Mouse (Mus musculus): Measurements from ENCODE around the gene Orm3. TPM values are rescaled to one million over a fixed set of nuclear protein-coding genes. Genes with fewer than 3 reads are reported as not detected.
A peak's percentile ranks its signal among the peaks of the same experiment; 100 is the strongest.

The Orm3 gene
- total RNA-seq, 2 experiments from 2014 or later = not detected

DNA sequence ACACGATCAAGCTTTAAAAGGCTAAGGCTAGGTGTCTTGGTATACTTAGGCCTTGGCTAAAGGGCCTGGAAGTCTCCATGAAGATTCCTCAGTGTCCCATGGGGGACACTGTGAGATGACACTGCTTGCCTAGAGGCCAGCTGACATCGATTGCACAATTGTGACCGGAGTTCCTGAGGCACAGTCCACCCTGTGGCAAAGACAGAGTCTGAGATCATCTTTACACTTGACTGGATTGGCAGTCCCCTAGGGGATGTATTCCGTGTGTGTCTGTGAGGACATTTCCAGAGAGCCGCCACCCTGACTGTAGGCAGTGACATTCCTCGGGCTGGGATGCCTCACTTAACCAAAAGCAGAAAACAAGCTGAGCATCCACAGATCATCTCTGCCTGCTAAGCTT lies 3.9 kb downstream of the Orm3 start:
- intact Hi-C loops (cut with DNase I) = no loop called here
- DNase-seq (ENCODE audit: low spot score in 2 of 2) = no peak

DNA sequence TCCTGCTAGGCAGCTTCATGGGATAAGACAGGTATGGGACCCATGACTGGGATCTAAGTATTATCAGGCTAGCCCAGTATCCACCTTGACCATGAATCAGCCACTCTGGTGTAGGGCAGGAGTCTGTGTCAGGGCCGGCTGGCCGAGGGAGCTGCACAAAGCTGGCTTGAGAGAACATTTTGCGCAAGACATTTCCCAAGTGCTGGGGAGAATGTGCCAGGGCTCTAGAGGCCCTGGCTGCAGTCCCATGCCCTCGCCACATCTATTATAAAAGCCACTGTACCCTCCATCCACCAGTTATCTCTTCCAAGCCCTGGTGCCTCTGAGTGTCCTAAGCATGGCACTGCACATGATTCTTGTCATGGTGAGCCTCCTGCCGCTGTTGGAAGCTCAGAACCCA lies 6.2 kb downstream of the Orm3 start, which contains the start of gene Orm2:
TSS of gene Orm2 (plus strand) at position 300 of the 400 bp plus-strand sequence.
- intact Hi-C loops (cut with DNase I) = no loop called here
- no peak for DNase-seq (ENCODE audit: low spot score in 2 of 2)

DNA sequence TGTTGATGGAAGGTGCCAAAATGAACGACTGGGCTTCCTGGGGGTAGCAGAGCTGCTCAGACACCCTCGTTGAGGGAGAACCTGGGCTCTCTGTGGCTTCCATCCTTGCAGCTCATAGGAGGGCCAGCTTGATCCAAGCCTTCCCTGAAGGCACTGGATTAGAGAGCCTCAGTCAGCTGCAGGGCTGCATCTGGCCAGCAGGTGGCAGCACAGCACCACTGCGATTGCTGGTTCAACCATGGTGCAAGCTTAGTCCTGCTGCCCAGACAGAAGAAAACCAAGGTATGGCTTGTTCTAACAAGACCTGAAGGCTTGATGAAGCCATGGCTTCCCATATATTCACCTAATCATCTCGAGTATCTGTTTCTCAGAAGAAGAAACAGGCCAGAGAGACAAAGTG lies 12.6 kb downstream of the Orm3 start:
- intact Hi-C loops (cut with DNase I) = loop anchor here (1.0 to 5.0 kb wide), 3 partner anchors 41 to 1124 kb away; no protein-coding TSS in a partner anchor
- peak; percentile 91 to 93 for DNase-seq (ENCODE audit: low spot score in 2 of 2)

DNA sequence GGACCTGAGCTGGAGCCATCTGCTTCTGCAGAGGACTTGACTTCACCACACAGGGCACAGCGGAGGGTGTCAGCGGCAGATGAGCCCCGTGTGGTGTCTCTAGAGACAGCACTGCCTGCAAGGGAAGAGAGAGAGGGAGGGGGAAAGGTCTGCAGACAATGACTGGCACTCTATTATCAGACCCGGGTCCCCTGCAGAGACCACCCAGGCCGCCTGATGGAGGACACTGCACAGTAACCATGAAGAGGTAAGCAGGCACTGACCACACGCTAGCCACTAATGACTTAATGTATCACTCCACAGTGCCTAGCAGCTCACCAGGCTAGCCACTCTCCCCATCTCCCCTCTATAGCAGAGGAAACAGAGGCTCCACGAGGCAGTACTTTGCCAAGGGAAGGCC lies 14.9 kb downstream of the Orm3 start:
- intact Hi-C loops (cut with DNase I) = no loop called here
- DNase-seq (ENCODE audit: low spot score in 2 of 2) = no peak

DNA sequence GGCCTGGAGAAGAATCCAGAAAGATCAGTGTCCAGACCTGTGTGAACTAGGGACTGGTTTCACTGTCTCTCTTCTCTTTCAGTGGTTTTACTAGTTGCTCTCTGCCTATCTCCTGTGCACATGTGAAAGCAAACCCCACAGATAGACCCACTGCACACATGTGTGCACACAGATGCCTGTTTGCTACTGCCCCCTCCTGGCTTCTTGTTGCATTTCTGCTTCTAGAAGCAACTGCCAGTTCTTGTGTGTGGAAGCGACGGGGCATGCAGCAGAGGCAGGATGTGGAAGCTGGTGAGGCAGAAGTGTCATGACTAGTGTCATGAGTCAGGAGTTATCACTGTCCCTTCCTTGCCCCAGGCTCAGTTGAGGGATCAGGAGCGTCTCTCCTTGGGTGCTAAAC lies 15.9 kb downstream of the Orm3 start:
- DNase-seq (ENCODE audit: low spot score in 2 of 2) = peak; percentile 38 to 50
- intact Hi-C loops (cut with DNase I) = no loop called here

DNA sequence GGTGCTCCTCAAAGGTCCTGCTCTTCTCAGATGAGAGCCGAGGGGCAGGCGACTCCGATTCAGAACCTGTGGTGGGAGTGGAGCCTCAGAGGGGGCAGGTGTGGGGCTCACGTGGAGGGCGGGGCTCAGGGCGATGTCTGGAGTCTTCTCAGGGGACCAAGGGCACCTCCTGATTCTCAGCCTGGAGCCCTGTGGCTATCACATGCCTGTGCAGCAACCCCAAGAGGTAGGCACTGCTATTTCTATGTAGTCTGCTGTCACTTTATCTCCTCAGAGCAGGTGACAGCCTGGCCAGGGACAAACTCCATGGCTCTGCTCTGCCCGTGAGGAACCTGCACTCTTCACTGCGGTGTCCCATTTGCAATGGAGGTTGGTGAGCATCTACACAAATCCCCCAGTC lies 17.4 kb downstream of the Orm3 start:
- intact Hi-C loops (cut with DNase I) = no loop called here
- no peak for DNase-seq (ENCODE audit: low spot score in 2 of 2)

DNA sequence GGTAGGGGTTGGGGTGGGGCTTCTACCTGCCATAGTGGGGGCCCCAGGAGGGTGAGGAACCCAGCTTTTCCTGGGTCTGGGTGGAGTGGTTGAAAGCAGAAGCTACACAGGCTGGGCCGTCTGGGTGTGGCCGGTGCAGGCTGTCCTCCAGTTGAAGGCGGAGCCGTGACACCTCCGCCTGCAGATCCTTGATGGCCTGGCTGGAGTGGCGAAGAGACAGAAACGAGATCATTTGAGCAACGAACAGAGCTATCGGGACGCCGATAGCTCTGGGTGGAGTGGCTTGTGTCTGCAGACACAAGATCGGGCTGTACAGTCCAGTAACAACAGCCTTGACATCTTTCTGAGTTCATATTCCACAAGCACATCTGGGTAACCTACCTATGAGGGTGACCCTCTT lies 18.4 kb downstream of the Orm3 start:
- intact Hi-C loops (cut with DNase I) = no loop called here
- DNase-seq (ENCODE audit: low spot score in 2 of 2) = no peak

DNA sequence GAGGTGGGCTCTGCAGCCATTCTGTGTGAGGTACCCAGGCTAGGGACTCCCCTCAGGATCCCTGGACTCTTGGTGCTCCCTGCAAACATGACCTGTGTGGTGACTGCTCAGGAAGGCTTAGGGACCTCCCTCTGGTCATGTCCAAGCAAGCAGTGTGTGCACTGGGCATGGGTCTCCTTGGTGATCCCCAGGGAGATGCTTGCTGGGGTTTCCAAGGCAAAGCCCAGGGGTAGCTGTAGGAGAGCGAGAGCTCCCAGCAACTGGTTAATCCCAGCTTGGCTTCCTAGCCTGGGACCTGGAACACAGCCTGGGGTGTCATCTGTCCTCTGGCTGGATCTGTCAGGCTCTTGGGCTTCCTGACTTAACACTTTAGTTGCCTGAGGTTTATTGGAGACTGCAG lies 19.4 kb downstream of the Orm3 start:
- intact Hi-C loops (cut with DNase I) = no loop called here
- no peak for DNase-seq (ENCODE audit: low spot score in 2 of 2)

DNA sequence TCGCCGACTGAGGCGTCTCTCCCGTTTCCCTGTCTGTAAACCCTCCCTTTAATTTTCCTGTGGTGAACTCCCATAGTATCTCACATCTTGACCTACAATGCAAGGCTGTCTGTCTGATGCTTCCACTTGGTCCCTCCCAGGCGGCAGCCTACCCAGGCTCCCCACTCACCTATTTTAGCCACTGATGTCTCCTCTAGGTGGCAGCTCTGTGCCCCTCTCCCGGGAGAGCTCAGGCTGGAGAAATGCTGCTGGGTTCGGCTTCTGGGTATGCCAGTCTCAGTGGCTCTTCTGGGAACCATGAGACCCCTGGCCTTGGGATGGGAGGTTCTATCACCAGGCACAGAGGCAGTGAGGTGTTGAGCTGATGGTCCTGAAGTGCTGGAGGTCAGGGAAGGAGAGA lies 21.5 kb downstream of the Orm3 start:
- DNase-seq (ENCODE audit: low spot score in 2 of 2) = no peak
- intact Hi-C loops (cut with DNase I) = no loop called here

DNA sequence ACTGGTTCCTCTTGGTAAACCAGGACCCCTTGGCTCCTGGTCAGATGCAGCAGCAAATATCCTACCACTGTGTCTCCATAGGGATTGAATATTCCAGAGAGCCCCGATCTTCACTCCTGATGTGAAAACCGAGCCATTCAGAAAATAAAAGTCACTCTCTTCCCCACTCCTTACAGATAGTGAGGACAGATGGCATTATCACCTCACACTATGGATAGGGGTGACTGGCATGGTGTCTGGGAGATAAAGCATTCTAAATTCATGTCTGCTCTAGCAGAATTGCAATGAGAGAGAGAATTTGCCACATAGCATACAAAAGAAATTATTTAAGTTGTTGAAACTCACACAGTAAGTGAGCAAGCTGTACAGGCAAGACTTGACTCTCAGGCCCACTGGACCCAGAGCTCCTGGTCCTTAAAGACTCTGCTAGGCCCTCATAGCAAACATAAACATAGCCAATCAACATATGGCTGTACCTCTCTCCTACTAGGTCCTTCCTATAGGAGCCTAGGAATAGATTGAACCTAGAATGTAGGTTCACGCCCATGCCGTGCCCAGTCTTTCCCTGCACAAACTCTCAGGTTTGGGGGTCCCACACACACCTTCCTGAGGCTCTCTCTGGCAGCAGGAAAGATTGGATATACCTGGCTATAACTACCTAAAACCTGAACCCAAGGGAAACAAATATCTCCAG lies 26.9 kb downstream of the Orm3 start:
- intact Hi-C loops (cut with DNase I) = no loop called here
- DNase-seq (ENCODE audit: low spot score in 2 of 2) = no peak

DNA sequence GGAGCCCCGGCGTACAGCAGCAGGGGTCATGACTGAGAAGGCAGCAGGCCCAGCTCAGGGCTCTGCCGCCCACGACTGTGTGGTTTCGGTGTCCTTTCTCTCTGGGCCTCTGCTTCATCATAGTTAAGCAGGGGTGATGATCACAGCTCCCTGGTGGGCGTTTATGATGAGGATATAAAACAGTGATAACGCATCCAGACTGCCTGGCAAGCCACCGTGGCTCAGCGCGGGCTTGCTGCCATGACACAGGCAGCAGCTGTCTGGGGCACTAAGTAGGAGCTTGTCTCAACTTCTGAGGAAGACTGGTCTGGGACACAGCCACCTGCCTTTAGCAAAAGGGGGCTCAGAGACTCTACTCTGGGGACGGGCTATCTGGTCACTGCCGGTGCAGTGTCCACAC lies 27.5 kb downstream of the Orm3 start:
- intact Hi-C loops (cut with DNase I) = no loop called here
- no peak for DNase-seq (ENCODE audit: low spot score in 2 of 2)

DNA sequence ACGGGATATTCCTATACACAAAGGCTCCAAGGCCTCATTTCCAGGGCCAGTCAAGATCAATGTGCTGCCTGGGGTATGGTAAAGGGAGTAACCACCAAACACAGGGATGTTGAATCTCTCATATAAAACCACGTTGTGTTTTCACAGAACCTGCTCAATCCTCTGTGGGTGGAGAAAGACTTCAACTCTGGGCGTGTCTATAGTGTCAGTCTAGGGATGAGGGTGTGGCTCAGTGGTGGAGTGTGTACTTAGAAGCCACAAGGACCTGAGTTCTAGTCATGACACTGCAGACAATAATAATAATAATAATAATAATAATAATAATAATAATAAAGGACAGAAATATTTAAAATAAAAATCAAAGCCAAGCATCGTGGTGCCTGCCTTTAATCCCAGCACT lies 28.3 kb downstream of the Orm3 start:
- DNase-seq (ENCODE audit: low spot score in 2 of 2) = no peak
- intact Hi-C loops (cut with DNase I) = no loop called here

DNA sequence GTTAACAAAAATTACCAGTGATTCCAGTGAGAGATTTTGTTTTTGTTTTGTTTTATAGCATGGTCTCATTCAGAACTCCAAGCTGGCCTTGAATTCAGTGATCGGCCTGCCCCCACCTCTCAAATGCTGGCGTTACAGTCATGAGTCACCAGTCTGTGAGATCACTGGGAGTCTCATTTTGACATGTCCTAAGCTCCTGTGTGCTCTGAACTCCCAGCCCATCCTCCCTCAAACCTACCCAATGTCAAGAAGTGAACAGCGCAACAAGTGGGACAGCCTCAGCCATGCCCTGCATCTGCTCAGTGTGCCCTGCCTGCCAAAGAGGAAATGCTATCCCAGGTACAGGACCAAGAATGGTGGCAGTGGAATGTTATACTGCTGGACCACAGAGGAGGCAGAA lies 29.3 kb downstream of the Orm3 start:
- intact Hi-C loops (cut with DNase I) = no loop called here
- DNase-seq (ENCODE audit: low spot score in 2 of 2) = no peak

DNA sequence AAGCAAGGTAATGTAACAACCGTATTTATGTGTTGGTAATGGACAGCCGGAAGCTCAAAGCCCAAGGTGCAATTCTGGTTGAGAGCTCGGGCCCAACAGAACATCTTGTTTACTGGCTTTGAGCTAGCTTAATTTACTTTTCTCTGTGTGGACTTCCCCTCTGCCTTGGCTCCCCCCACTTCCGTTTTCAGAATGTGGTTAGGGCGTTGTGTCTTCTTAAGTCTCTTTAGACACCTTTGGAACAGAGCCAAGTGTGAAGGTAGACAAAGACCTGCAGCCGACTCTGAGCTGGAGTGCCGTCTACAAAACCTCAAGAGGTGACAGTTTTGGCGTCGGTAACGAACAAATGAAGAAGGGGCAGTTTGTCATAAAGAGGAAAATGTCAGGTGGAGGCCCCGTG lies 29.8 kb downstream of the Orm3 start:
- intact Hi-C loops (cut with DNase I) = no loop called here

DNA sequence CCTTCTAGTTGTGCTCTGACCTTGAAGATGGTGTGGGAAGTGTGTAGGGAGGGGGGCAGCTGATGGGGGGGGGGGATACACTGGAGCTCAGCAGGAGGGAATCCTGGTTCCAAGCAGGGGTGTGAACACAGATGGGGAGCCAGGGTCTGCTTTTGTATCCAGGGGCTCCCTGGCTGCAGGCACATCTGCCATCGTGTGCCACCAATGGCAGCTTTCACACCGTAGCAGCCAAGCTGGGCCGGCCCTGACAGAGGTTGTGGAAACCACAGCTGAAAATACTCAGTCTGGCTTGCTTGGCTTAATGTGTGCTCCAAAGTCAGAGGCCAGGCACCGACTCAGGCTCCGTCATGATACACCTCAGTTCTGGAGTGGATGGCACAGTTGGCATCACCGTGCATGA lies 32.1 kb downstream of the Orm3 start:
- no peak for DNase-seq (ENCODE audit: low spot score in 2 of 2)
- intact Hi-C loops (cut with DNase I) = no loop called here

More for the DNA sequence above, 29.8 kb downstream of the Orm3 start:
- DNase-seq (ENCODE audit: low spot score in 2 of 2) = no peak

DNA sequence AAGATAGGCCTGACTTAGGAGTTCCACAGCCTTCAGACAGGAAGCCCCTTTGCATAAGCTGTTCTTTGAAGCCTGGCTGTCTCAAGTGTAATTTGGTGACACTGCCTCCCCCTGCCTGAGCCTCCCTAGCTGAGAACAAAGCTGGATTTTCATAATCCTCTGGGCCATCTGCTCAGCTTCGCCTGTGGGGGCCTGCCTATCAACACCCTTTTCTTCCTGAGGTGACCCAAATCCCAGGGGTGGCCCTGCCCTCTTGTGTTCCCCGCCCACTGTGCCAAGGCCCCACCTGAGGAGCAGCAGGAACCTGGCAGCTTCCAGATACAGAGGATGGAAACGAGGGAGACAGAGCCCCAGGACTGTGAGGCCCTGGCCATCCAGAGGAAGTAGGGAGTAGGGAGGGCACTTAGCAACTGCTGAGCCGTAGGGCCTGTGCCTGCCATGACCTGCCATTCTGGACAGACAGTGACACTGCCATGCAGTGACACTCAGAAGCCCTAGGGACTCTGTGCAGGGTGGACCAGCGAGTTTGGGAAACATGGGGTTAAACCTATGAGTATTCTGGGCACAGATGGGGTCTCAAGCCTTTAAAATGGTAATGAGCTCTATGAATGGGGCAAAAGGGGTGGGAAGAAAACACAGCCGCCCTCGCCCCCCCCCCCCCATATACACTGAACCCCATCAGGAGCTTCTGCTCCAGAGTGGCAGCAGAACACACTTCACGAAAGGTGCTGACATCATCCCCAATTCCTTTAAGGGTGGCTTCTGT lies 33.3 kb downstream of the Orm3 start:
- no peak for DNase-seq (ENCODE audit: low spot score in 2 of 2)
- intact Hi-C loops (cut with DNase I) = no loop called here

DNA sequence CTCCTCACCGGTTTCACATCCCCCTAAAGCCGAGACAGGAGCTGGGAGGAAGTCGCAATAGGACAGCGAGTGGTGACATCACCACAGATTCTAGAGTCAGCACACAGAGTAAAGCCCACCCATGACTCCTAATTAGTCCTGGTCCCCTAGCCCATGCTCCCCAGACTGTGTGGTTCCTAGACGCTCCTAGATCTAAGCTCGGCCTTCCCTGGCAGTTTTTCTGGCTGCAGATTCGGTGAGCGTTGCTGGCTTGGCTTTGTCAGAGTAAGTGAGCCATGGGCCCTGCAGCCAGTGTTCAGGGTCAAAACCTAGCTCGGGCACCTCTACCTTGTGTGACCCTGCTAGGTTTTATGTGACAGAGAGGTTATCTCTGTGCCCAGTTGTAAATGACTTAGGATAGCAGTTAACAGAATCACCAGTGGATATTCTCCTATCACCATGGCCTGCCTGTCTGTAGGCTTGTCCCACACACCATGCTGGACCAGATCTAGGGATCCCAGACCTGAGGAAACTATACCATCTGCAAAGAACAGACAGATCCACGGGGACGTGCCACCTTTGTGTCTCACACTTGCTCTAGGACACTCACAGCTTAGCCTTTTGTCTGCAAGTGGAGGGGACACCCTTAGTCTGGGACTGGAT lies 34.0 kb downstream of the Orm3 start:
- DNase-seq (ENCODE audit: low spot score in 2 of 2) = no peak
- intact Hi-C loops (cut with DNase I) = no loop called here

DNA sequence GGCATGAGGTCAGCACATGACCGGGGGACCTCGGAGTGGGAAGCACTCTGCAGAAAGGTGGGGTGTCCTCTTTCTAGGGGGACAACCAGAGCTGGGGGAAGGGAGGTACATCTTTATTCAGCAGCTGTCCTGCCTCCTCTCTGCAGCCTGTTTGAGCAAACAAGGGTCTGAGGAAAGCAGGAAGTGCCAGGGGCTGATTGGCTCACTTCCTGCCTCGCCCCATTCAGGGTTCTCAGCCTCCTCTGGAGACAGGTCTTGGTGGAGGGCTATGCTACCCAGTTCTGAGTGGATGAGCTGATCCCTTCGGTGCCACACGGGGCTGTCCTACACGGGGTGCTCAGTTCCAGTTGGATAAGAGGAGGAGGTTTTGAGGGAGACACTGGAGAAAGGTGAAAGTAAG lies 35.4 kb downstream of the Orm3 start:
- intact Hi-C loops (cut with DNase I) = no loop called here
- DNase-seq (ENCODE audit: low spot score in 2 of 2) = no peak

DNA sequence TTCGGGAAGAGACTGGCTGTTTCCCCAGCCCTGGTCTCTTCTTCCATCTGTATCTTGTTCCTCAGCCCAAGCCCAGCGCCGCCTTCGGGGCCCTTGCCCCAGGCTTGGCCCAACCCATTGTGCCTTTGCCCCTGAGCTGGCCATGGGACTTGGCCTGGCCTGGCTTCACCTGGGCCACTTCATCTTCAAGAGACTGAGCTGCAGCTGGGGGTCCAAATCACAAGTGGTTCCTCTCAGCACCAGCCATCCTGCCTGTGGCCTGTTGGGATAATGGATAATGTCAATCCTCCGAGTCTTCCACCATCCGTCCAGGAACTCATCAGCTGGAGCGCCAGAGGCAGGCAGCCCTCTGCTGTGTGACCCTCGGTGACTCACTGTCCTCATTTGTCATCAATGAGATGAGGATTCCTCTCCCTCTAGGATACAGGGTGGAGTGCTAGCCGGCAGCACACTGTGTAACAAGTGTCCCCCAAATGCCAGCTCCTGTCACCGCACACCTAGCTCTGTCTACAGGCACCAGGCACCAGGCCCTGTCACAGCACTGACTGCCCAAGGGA lies 42.1 kb downstream of the Orm3 start:
- intact Hi-C loops (cut with DNase I) = no loop called here

DNA sequence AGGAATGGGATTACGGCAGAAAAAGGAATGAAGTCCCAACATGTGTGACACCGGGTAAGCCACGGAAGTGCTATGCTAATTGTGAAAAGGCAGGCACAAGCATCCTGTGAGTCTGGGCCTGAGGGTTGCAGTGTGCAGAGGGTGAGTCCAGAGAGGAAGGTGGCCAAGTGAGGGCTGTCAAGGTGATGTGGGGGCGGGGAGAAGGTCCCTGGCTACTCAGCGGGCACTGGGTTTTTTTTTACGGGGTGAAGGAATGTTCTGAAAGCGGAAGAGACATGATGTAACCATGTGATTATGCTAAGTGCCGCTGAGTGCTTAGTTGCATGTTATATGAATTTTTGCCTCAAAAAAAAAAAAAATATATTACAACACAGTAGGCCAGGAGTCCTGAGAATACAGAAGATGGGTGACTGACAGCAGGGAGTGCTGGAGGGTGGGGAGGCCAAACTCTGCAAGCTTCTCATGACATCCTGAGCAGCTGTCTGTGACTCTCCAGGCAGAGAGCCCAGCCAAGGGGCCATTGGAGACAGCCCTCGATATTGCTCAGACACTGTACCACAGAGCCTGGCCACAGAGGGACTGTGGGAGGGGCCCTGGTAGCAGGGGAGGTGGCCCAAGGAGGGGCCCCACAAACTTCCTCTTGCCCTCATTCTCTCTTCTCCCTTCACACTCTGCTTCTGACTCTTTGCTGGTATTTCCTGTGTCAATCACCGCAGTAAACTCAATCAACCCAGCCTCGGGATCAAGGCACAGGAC lies 43.1 kb downstream of the Orm3 start:
- intact Hi-C loops (cut with DNase I) = no loop called here
- no peak for DNase-seq (ENCODE audit: low spot score in 2 of 2)

More for the DNA sequence above, 42.1 kb downstream of the Orm3 start:
- no peak for DNase-seq (ENCODE audit: low spot score in 2 of 2)

Data from left cerebral cortex, postnatal 14 days (tissue).